Mouse (Mus musculus): ENCODE measurements around the gene Mvb12a. TPM values are rescaled to one million over a fixed set of nuclear protein-coding genes. Genes with fewer than 3 reads are reported as not detected.

Mvb12a gene
- total and polyA plus RNA-seq, 3 experiments = 27.0 to 51.6 (median 29.7) TPM

GRCm38 (mm10) chr8:71497881-71498501 lies 44.7 kb upstream of the Mvb12a start:
- TF ChIP-seq EP300 (IDR thresholded peaks at IDR 0.05; ENCODE audit: insufficient read depth, low read depth, low read length) (0 out of 2 replicates have a peak, but pooled peaks have one; percentile 46), POLR2A (IDR thresholded peaks at IDR 0.05; ENCODE audit: insufficient read depth, low read depth, low read length) (no peak), CTCF (IDR thresholded peaks at IDR 0.05) (0 out of 2 replicates have a peak, but pooled peaks have one; percentile 13)
- 33% methylated on average over 15 of the region's 15 CpGs for WGBS
- DNase-seq = peak; percentile 66 to 72
- H3K9ac ChIP-seq (ENCODE audit: low read depth, low read length) = no peak overlapping the region
- peaks cover 2% of the 10 kb centered on the region; the same call in 1 of the 2 replicates for H3K36me3 ChIP-seq (ENCODE audit: control insufficient read depth, insufficient read depth, low read length)
- intact Hi-C loops (cut with DNase I) = loop anchor here (1.0 to 5.0 kb wide), 2 partner anchors 9 to 94 kb away; partner anchors contain the start of gene Pgls
- H3K4me1 ChIP-seq (ENCODE audit: control insufficient read depth, insufficient read depth, low read length) = peaks cover 29% of the 10 kb centered on the region
- no peaks in the 10 kb centered on the region for H3K79me2 ChIP-seq (replicated peaks; ENCODE audit: control insufficient read depth, insufficient read depth, low read length)
- no peak overlapping the region for H3K4me3 ChIP-seq
- peak overlapping the region; percentile 85 for H3K27ac ChIP-seq
- no peaks in the 10 kb centered on the region for H3K27me3 ChIP-seq (ENCODE audit: control insufficient read depth, insufficient read depth, low read length)

- H3K36me3 ChIP-seq (ENCODE audit: control insufficient read depth, insufficient read depth, low read length) = peaks cover 2% of the 10 kb centered on the region; the same call in 1 of the 2 replicates
- H3K79me2 ChIP-seq (replicated peaks; ENCODE audit: control insufficient read depth, insufficient read depth, low read length) = no peaks in the 10 kb centered on the region
- peaks cover 29% of the 10 kb centered on the region for H3K4me1 ChIP-seq (ENCODE audit: control insufficient read depth, insufficient read depth, low read length)
- WGBS = 36% methylated on average over 16 of the region's 16 CpGs
- no peak for DNase-seq
- H3K4me3 ChIP-seq = no peak overlapping the region
- peak overlapping the region; percentile 59 for H3K27ac ChIP-seq
- TF ChIP-seq POLR2A (IDR thresholded peaks at IDR 0.05; ENCODE audit: insufficient read depth, low read depth, low read length) (no peak), EP300 (IDR thresholded peaks at IDR 0.05; ENCODE audit: insufficient read depth, low read depth, low read length) (no peak), CTCF (IDR thresholded peaks at IDR 0.05) (no peak)
- H3K9ac ChIP-seq (ENCODE audit: low read depth, low read length) = no peak overlapping the region
- intact Hi-C loops (cut with DNase I) = loop anchor here (5.0 kb wide), 1 partner anchor 93 kb away; the partner anchor contains the start of gene Pgls
- H3K27me3 ChIP-seq (ENCODE audit: control insufficient read depth, insufficient read depth, low read length) = no peaks in the 10 kb centered on the region
Measured at GRCm38 (mm10) chr8:71498816-71499690, 43.7 kb upstream of the Mvb12a start.

GRCm38 (mm10) chr8:71504349-71504748 lies 38.4 kb upstream of the Mvb12a start:
- H3K27ac ChIP-seq = no peak overlapping the region
- H3K27me3 ChIP-seq (ENCODE audit: control insufficient read depth, insufficient read depth, low read length) = no peaks in the 10 kb centered on the region
- intact Hi-C loops (cut with DNase I) = no loop called here
- peaks cover 4% of the 10 kb centered on the region for H3K4me1 ChIP-seq (ENCODE audit: control insufficient read depth, insufficient read depth, low read length)
- no peaks in the 10 kb centered on the region for H3K79me2 ChIP-seq (replicated peaks; ENCODE audit: control insufficient read depth, insufficient read depth, low read length)
- DNase-seq = no peak
- WGBS = 93% methylated on average over 4 of the region's 4 CpGs
- TF ChIP-seq EP300 (IDR thresholded peaks at IDR 0.05; ENCODE audit: insufficient read depth, low read depth, low read length) (no peak), POLR2A (IDR thresholded peaks at IDR 0.05; ENCODE audit: insufficient read depth, low read depth, low read length) (no peak), CTCF (IDR thresholded peaks at IDR 0.05) (no peak)
- H3K36me3 ChIP-seq (ENCODE audit: control insufficient read depth, insufficient read depth, low read length) = no peaks in the 10 kb centered on the region
- no peak overlapping the region for H3K9ac ChIP-seq (ENCODE audit: low read depth, low read length)
- H3K4me3 ChIP-seq = no peak overlapping the region

GRCm38 (mm10) chr8:71505326-71505725 lies 37.4 kb upstream of the Mvb12a start:
- H3K27me3 ChIP-seq (ENCODE audit: control insufficient read depth, insufficient read depth, low read length) = no peaks in the 10 kb centered on the region
- intact Hi-C loops (cut with DNase I) = no loop called here
- 95% methylated on average over 4 of the region's 4 CpGs for WGBS
- no peaks in the 10 kb centered on the region for H3K36me3 ChIP-seq (ENCODE audit: control insufficient read depth, insufficient read depth, low read length)
- H3K79me2 ChIP-seq (replicated peaks; ENCODE audit: control insufficient read depth, insufficient read depth, low read length) = no peaks in the 10 kb centered on the region
- H3K4me3 ChIP-seq = no peak overlapping the region
- peaks cover 2% of the 10 kb centered on the region; the same call in 1 of the 2 replicates for H3K4me1 ChIP-seq (ENCODE audit: control insufficient read depth, insufficient read depth, low read length)
- no peak overlapping the region for H3K27ac ChIP-seq
- TF ChIP-seq POLR2A (IDR thresholded peaks at IDR 0.05; ENCODE audit: insufficient read depth, low read depth, low read length) = no peak
- no peak for TF ChIP-seq CTCF (IDR thresholded peaks at IDR 0.05)
- no peak for TF ChIP-seq EP300 (IDR thresholded peaks at IDR 0.05; ENCODE audit: insufficient read depth, low read depth, low read length)
- H3K9ac ChIP-seq (ENCODE audit: low read depth, low read length) = no peak overlapping the region
- DNase-seq = no peak

GRCm38 (mm10) chr8:71505979-71506378 lies 36.7 kb upstream of the Mvb12a start:
- Histone ChIP-seq H3K27me3 (ENCODE audit: control insufficient read depth, insufficient read depth, low read length) (no peaks in the 10 kb centered on the region), H3K27ac (no peak overlapping the region), H3K4me3 (no peak overlapping the region), H3K36me3 (ENCODE audit: control insufficient read depth, insufficient read depth, low read length) (no peaks in the 10 kb centered on the region), H3K4me1 (ENCODE audit: control insufficient read depth, insufficient read depth, low read length) (peaks cover 2% of the 10 kb centered on the region; the same call in 1 of the 2 replicates), H3K79me2 (replicated peaks; ENCODE audit: control insufficient read depth, insufficient read depth, low read length) (no peaks in the 10 kb centered on the region), H3K9ac (ENCODE audit: low read depth, low read length) (no peak overlapping the region)
- TF ChIP-seq POLR2A (IDR thresholded peaks at IDR 0.05; ENCODE audit: insufficient read depth, low read depth, low read length) (no peak), CTCF (IDR thresholded peaks at IDR 0.05) (no peak)
- intact Hi-C loops (cut with DNase I) = no loop called here
- peak; percentile 61 to 74 for DNase-seq
- WGBS = 44% methylated on average over 4 of the region's 4 CpGs

All from heart, adult 2 months (tissue).